In genomic region chr14:73476361-73476934, GRCm38 (mm10) we compare ENCODE assay signal across 10 mouse cellular contexts. TPM values are rescaled to one million over a fixed set of nuclear protein-coding genes. Genes with fewer than 3 reads are reported as not detected.
DNase-seq lines count a peak whose midpoint lies in the region; ATAC-seq and TF ChIP-seq lines count a peak whose summit lies in the region.
"Had no signal": no experiment of that assay in that cellular context is flagged by ENCODE, and none has a peak within 500 bp of the region (broad histone marks: within the 10 kb centered on the region; RNA-seq: fewer than 3 reads in every experiment).

No protein-coding gene starts in this region.

- no peak for TF ChIP-seq EP300 in lung, postnatal 0 days (IDR thresholded peaks at IDR 0.05)

- no peaks in the 10 kb centered on the region for H3K36me3 ChIP-seq in neural tube, embryonic 12.5 days
- H3K36me3 ChIP-seq in lung, postnatal 0 days (ENCODE audit: insufficient read depth, low read length), result no peaks in the 10 kb centered on the region
- H3K36me3 ChIP-seq in small intestine, adult 2 months (ENCODE audit: control insufficient read depth, insufficient read depth, low read length), result no peaks in the 10 kb centered on the region

- H3K9ac ChIP-seq in neural tube, embryonic 12.5 days, result no peak overlapping the region
- no peak overlapping the region for H3K9ac ChIP-seq in lung, postnatal 0 days (replicated peaks; ENCODE audit: low read depth)

- no peak overlapping the region for H3K27ac ChIP-seq in neural tube, embryonic 12.5 days
- peak overlapping the region; percentile 45 for H3K27ac ChIP-seq in lung, postnatal 0 days (ENCODE audit: low read length)
- peak overlapping the region; percentile 33; the same call in 1 of the 2 replicates for H3K27ac ChIP-seq in small intestine, adult 2 months (ENCODE audit: insufficient read depth, low read depth, low read length)
- H3K27ac ChIP-seq: kidney, postnatal 0 days had no signal

- peak; percentile 96 for DNase-seq in heart, adult 11 months
- DNase-seq in heart, postnatal 14 days, result no peak
- no peak for DNase-seq in neural tube, embryonic 10.5 days (ENCODE audit: extremely low spot score, low spot score)
- peak; percentile 42 for DNase-seq in lung, postnatal 0 days (ENCODE audit: low spot score)
- no peak for DNase-seq in adrenal gland, postnatal 36 days
- DNase-seq in gastrocnemius, adult 18-20 months (ENCODE audit: low spot score), result no peak
- DNase-seq: right cerebral cortex, postnatal 4 days had no signal

- H3K4me2 ChIP-seq in neural tube, embryonic 12.5 days (replicated peaks), result no peak overlapping the region
- no peak overlapping the region for H3K4me2 ChIP-seq in lung, postnatal 0 days (replicated peaks; ENCODE audit: low read depth, low read length)

- no peaks in the 10 kb centered on the region for H3K9me3 ChIP-seq in neural tube, embryonic 12.5 days
- H3K9me3 ChIP-seq in lung, postnatal 0 days (ENCODE audit: low read length), result no peaks in the 10 kb centered on the region

- H3K4me3 ChIP-seq in neural tube, embryonic 12.5 days, result no peak overlapping the region
- no peak overlapping the region for H3K4me3 ChIP-seq in lung, postnatal 0 days (ENCODE audit: low read depth, low read length)
- no peak overlapping the region for H3K4me3 ChIP-seq in small intestine, adult 2 months (ENCODE audit: low read depth, low read length)

- no peak for TF ChIP-seq POLR2A in small intestine, adult 2 months (IDR thresholded peaks at IDR 0.05; ENCODE audit: low read depth, low read length)

- intact Hi-C loops in heart, postnatal 14 days (cut with DNase I), result no loop called here

- H3K27me3 ChIP-seq in neural tube, embryonic 12.5 days (replicated peaks), result no peaks in the 10 kb centered on the region
- no peaks in the 10 kb centered on the region for H3K27me3 ChIP-seq in lung, postnatal 0 days (replicated peaks; ENCODE audit: insufficient read depth, low read length)
- no peaks in the 10 kb centered on the region for H3K27me3 ChIP-seq in small intestine, adult 2 months (ENCODE audit: control insufficient read depth, insufficient read depth, low read length)

- no peaks in the 10 kb centered on the region for H3K4me1 ChIP-seq in neural tube, embryonic 12.5 days
- peaks cover 5% of the 10 kb centered on the region; the same call in 1 of the 2 replicates for H3K4me1 ChIP-seq in lung, postnatal 0 days (ENCODE audit: insufficient read depth, low read depth, low read length)
- H3K4me1 ChIP-seq in small intestine, adult 2 months (ENCODE audit: control insufficient read depth, insufficient read depth, insufficient read length, low read length), result no peaks in the 10 kb centered on the region

- 0 out of 2 replicates have a peak, but pooled peaks have one; percentile 52 for ATAC-seq in neural tube, embryonic 12.5 days (ENCODE audit: low FRiP score, low read depth)
- peak; percentile 70 for ATAC-seq in lung, postnatal 0 days

- TF ChIP-seq CTCF in lung, postnatal 0 days (IDR thresholded peaks at IDR 0.05), result no peak
- TF ChIP-seq CTCF in small intestine, adult 2 months (IDR thresholded peaks at IDR 0.05; ENCODE audit: extremely low read depth, insufficient read length, insufficient replicate concordance, low read depth, low read length), result no peak

- WGBS in neural tube, embryonic 12.5 days, result 73% methylated on average over 8 of the region's 8 CpGs
- WGBS in lung, postnatal 0 days, result 72% methylated on average over 8 of the region's 8 CpGs
- 73% methylated on average over 8 of the region's 8 CpGs for WGBS in small intestine, adult 2 months

RNA-seq across cellular contexts. Expression of gene Med4, which starts 33.4 kb away (rescaled TPM):
- total RNA-seq in heart, postnatal 14 days (2021), result 10 to 100 TPM; 17.9 to 18.8 TPM
- 89.3 and 90.0 TPM in 2 replicates for polyA plus RNA-seq in neural tube, embryonic 12.5 days (2016; fragmentation: Nextera tagmentation; extraction: Ambion mirVana)
- 52.8 and 56.1 TPM in 2 replicates for polyA plus RNA-seq in lung, postnatal 0 days (2015; fragmentation: Nextera tagmentation; extraction: Ambion mirVana)
- 4.5 and 8.7 TPM in 2 replicates for polyA plus RNA-seq in small intestine, adult 2 months (2012; rRNA removed)
- total RNA-seq in adrenal gland, postnatal 36 days (2021), result 10 to 100 TPM; 22.9 to 24.7 TPM
- total RNA-seq in gastrocnemius, adult 18-20 months (2021), result 10 to 100 TPM; 11.9 to 13.4 TPM

RNA-seq across cellular contexts. Expression of gene Sucla2, which starts 48.7 kb away (rescaled TPM):
- total RNA-seq in heart, postnatal 14 days (2021), result 100 to 1,000 TPM; 728 to 730 TPM
- polyA plus RNA-seq in neural tube, embryonic 12.5 days (2016; fragmentation: Nextera tagmentation; extraction: Ambion mirVana), result 101 and 113 TPM in 2 replicates
- polyA plus RNA-seq in lung, postnatal 0 days (2015; fragmentation: Nextera tagmentation; extraction: Ambion mirVana), result 80.2 and 84.7 TPM in 2 replicates
- polyA plus RNA-seq in small intestine, adult 2 months (2012; rRNA removed), result 8.8 and 17.4 TPM in 2 replicates
- 100 to 1,000 TPM; 346 to 377 TPM for total RNA-seq in adrenal gland, postnatal 36 days (2021)
- 100 to 1,000 TPM; 397 to 420 TPM for total RNA-seq in gastrocnemius, adult 18-20 months (2021)

Comparison
In these comparisons a context has a peak if more than half of its experiments do, and no peak if none do; other contexts are left out.
1. DNase-seq: peak in heart, adult 11 months (single experiment) and lung, postnatal 0 days (single experiment); none in heart, postnatal 14 days (0 of 2), neural tube, embryonic 10.5 days (single experiment), adrenal gland, postnatal 36 days (0 of 2) and gastrocnemius, adult 18-20 months (single experiment).